Mouse (Mus musculus) heart, embryonic 16.5 days (tissue): ENCODE data around the gene Naxd. TPM values are rescaled to one million over a fixed set of nuclear protein-coding genes. Genes with fewer than 3 reads are reported as not detected.

Experiments
- ATAC-seq: fragments of 200-750 bp; cut with Nextera tagmentation; replicated peaks from 2 replicates; pipeline ENCODE4 v1.8.0; 2017; ENCODE audit warnings: moderate number of reproducible peaks; ENCODE audit not compliant: insufficient read depth, low FRiP score; ENCODE audit errors: extremely low read depth
- H3K27ac ChIP-seq: fragments of 300-500 bp; sonication (generic); 2 replicates; pipeline ENCODE4 v1.5.1; 2014; ENCODE audit warnings: mild to moderate bottlenecking, low read length, control low read depth, moderate library complexity
- H3K27me3 ChIP-seq: fragments of 300-500 bp; sonication (generic); 2 replicates; pipeline ENCODE4 v1.6.1; 2014; ENCODE audit warnings: low read length, mixed read lengths; ENCODE audit not compliant: control insufficient read depth, insufficient read depth
- H3K36me3 ChIP-seq: fragments of 300-500 bp; sonication (generic); 2 replicates; pipeline ENCODE4 v1.6.1; 2014; ENCODE audit not compliant: control insufficient read depth, insufficient read depth
- H3K4me1 ChIP-seq: fragments of 300-500 bp; sonication (generic); 2 replicates; pipeline ENCODE4 v1.6.1; 2014; ENCODE audit warnings: low read length, mixed read lengths; ENCODE audit not compliant: control insufficient read depth, insufficient read depth
- H3K4me2 ChIP-seq: fragments of 300-500 bp; sonication (generic); 2 replicates; pipeline ENCODE4 v1.6.1; 2014; ENCODE audit warnings: low read depth, mild to moderate bottlenecking, control low read depth, low read length
- H3K4me3 ChIP-seq: fragments of 300-500 bp; sonication (generic); 2 replicates; pipeline ENCODE4 v1.5.1; 2014; ENCODE audit warnings: mild to moderate bottlenecking, control low read depth, low read length
- H3K9ac ChIP-seq: fragments of 300-500 bp; sonication (generic); 2 replicates; pipeline ENCODE4 v1.6.1; 2014; ENCODE audit warnings: low read length, control low read depth
- H3K9me3 ChIP-seq: fragments of 300-500 bp; sonication (generic); replicated peaks from 2 replicates; pipeline ENCODE4 v1.6.1; 2016; ENCODE audit warnings: low read length; ENCODE audit not compliant: control insufficient read depth
- WGBS: fragments of 180-500 bp; shearing (Covaris S2); extraction: QIAGEN DNeasy Blood & Tissue Kit; methylation state at CpG from one replicate; pipeline ENCODE4 v1.1.7; 2014; 5-methylcytosine and 5-hydroxymethylcytosine counted together
- polyA plus RNA-seq: library from polyadenylated mRNA; unstranded; fragments of >200 nt; fragmentation: Nextera tagmentation; extraction: Ambion mirVana; gene quantifications from 2 replicates; pipeline ENCODE4 v1.2.1, GENCODE M21; 2015

Naxd gene
- polyA plus RNA-seq: 90.8 and 93.1 TPM in 2 replicates

GRCm38 (mm10) chr8:11497017-11497990, at the start of gene Naxd:
Gene Naxd (plus strand): TSS chr8:11497506.
- 3% methylated on average over 73 of the region's 73 CpGs for WGBS
- Histone ChIP-seq H3K4me2 (peak within 1 kb of the TSS; percentile 90), H3K36me3 (no peaks in the 10 kb centered on the region), H3K27ac (peak within 1 kb of the TSS; percentile 64), H3K4me3 (peak within 1 kb of the TSS; percentile 92), H3K9me3 (no peaks in the 10 kb centered on the region), H3K9ac (peak within 1 kb of the TSS; percentile 89), H3K27me3 (no peaks in the 10 kb centered on the region), H3K4me1 (peaks cover 10% of the 10 kb centered on the region)
- peak; percentile 96 for ATAC-seq

- Histone ChIP-seq H3K4me1 (peaks cover 22% of the 10 kb centered on the region), H3K4me2 (no peak overlapping the region), H3K9me3 (no peaks in the 10 kb centered on the region), H3K27me3 (no peaks in the 10 kb centered on the region), H3K36me3 (peaks cover 48% of the 10 kb centered on the region), H3K27ac (no peak overlapping the region), H3K9ac (no peak overlapping the region), H3K4me3 (no peak overlapping the region)
- ATAC-seq: no peak
- WGBS: 88% methylated on average over 23 of the region's 23 CpGs
These were observed 49.3 kb upstream of the Naxd start for GRCm38 (mm10) chr8:11447910-11448570.

GRCm38 (mm10) chr8:11450184-11451113, 46.9 kb upstream of the Naxd start:
- H3K9ac ChIP-seq: no peak overlapping the region
- WGBS: 8% methylated on average over 8 of the region's 8 CpGs
- H3K27ac ChIP-seq: peak overlapping the region; percentile 76
- no peaks in the 10 kb centered on the region for H3K9me3 ChIP-seq
- H3K4me2 ChIP-seq: no peak overlapping the region
- peak; percentile 71; the same call in 1 of the 2 replicates for ATAC-seq
- H3K4me3 ChIP-seq: no peak overlapping the region
- H3K36me3 ChIP-seq: peaks cover 30% of the 10 kb centered on the region
- H3K4me1 ChIP-seq: peaks cover 22% of the 10 kb centered on the region
- H3K27me3 ChIP-seq: no peaks in the 10 kb centered on the region

- WGBS: 90% methylated on average over 1 of the region's 1 CpGs
- no peaks in the 10 kb centered on the region for H3K27me3 ChIP-seq
These were observed 45.2 kb upstream of the Naxd start for GRCm38 (mm10) chr8:11452152-11452551.

GRCm38 (mm10) chr8:11452559-11452958, 44.7 kb upstream of the Naxd start:
- Histone ChIP-seq H3K36me3 (peaks cover 15% of the 10 kb centered on the region), H3K27ac (peak overlapping the region; percentile 37; the same call in 1 of the 2 replicates), H3K4me2 (no peak overlapping the region), H3K4me3 (no peak overlapping the region), H3K9me3 (no peaks in the 10 kb centered on the region), H3K4me1 (peaks cover 29% of the 10 kb centered on the region), H3K9ac (no peak overlapping the region), H3K27me3 (no peaks in the 10 kb centered on the region)
- 69% methylated on average over 3 of the region's 3 CpGs for WGBS
- no peak for ATAC-seq

More at GRCm38 (mm10) chr8:11452152-11452551, 45.2 kb upstream of the Naxd start:
- no peak for ATAC-seq
- H3K9ac ChIP-seq: no peak overlapping the region
- peaks cover 26% of the 10 kb centered on the region for H3K4me1 ChIP-seq
- H3K4me3 ChIP-seq: no peak overlapping the region
- no peaks in the 10 kb centered on the region for H3K9me3 ChIP-seq
- H3K36me3 ChIP-seq: peaks cover 18% of the 10 kb centered on the region
- peak overlapping the region; percentile 37; the same call in 1 of the 2 replicates for H3K27ac ChIP-seq
- no peak overlapping the region for H3K4me2 ChIP-seq

- peaks cover 12% of the 10 kb centered on the region for H3K36me3 ChIP-seq
- no peak for ATAC-seq
- no peaks in the 10 kb centered on the region for H3K9me3 ChIP-seq
- no peak overlapping the region for H3K27ac ChIP-seq
- no peaks in the 10 kb centered on the region for H3K27me3 ChIP-seq
- no peak overlapping the region for H3K4me3 ChIP-seq
- 57% methylated on average over 4 of the region's 4 CpGs for WGBS
- no peak overlapping the region for H3K9ac ChIP-seq
- peaks cover 33% of the 10 kb centered on the region for H3K4me1 ChIP-seq
- H3K4me2 ChIP-seq: no peak overlapping the region
These were observed 44.3 kb upstream of the Naxd start for GRCm38 (mm10) chr8:11452974-11453373.

- Histone ChIP-seq H3K4me3 (no peak overlapping the region), H3K36me3 (0 out of 2 replicates have a peak, but pooled peaks cover 3% of the 10 kb centered on the region), H3K27ac (no peak overlapping the region), H3K9me3 (no peaks in the 10 kb centered on the region), H3K9ac (no peak overlapping the region), H3K4me1 (peaks cover 46% of the 10 kb centered on the region), H3K4me2 (no peak overlapping the region), H3K27me3 (no peaks in the 10 kb centered on the region)
- 70% methylated on average over 12 of the region's 12 CpGs for WGBS
- no peak for ATAC-seq
These were observed 43.1 kb upstream of the Naxd start for GRCm38 (mm10) chr8:11454228-11454627.

- 43% methylated on average over 3 of the region's 3 CpGs for WGBS
- Histone ChIP-seq H3K36me3 (0 out of 2 replicates have a peak, but pooled peaks cover 3% of the 10 kb centered on the region), H3K9ac (0 out of 2 replicates have a peak overlapping the region, but pooled peaks have one; percentile 39), H3K4me1 (peaks cover 43% of the 10 kb centered on the region), H3K27ac (peak overlapping the region; percentile 78), H3K27me3 (no peaks in the 10 kb centered on the region), H3K4me2 (no peak overlapping the region), H3K9me3 (no peaks in the 10 kb centered on the region), H3K4me3 (no peak overlapping the region)
- no peak for ATAC-seq
These were observed 40.0 kb upstream of the Naxd start for GRCm38 (mm10) chr8:11457278-11457677.
